Mouse (Mus musculus) hindbrain, embryonic 13.5 days (tissue): ENCODE data around the gene A230072I06Rik. TPM values are rescaled to one million over a fixed set of nuclear protein-coding genes. Genes with fewer than 3 reads are reported as not detected.

Experiments used
- ATAC-seq: fragments of 200-750 bp; cut with Nextera tagmentation; 2 replicates; pipeline ENCODE4 v1.8.0; 2017; ENCODE audit warnings: moderate TSS enrichment; ENCODE audit not compliant: low FRiP score
- H3K27ac ChIP-seq: fragments of 300-500 bp; sonication (generic); 2 replicates; pipeline ENCODE4 v1.5.1; 2015; ENCODE audit warnings: inconsistent platforms, mild to moderate bottlenecking, moderate library complexity
- H3K27me3 ChIP-seq: fragments of 300-500 bp; sonication (generic); 2 replicates; pipeline ENCODE4 v1.6.1; 2015; ENCODE audit warnings: mild to moderate bottlenecking, inconsistent platforms
- H3K36me3 ChIP-seq: fragments of 300-500 bp; sonication (generic); 2 replicates; pipeline ENCODE4 v1.6.1; 2015; ENCODE audit warnings: mild to moderate bottlenecking, inconsistent platforms
- H3K4me1 ChIP-seq: fragments of 300-500 bp; sonication (generic); replicated peaks from 2 replicates; pipeline ENCODE4 v1.6.1; 2015; ENCODE audit warnings: inconsistent platforms
- H3K4me2 ChIP-seq: fragments of 300-500 bp; sonication (generic); 2 replicates; pipeline ENCODE4 v1.6.1; 2015; ENCODE audit warnings: inconsistent platforms, mild to moderate bottlenecking, moderate library complexity
- H3K4me3 ChIP-seq: fragments of 300-500 bp; sonication (generic); 2 replicates; pipeline ENCODE4 v1.5.1; 2015; ENCODE audit warnings: mild to moderate bottlenecking, inconsistent platforms
- H3K9ac ChIP-seq: fragments of 300-500 bp; sonication (generic); 2 replicates; pipeline ENCODE4 v1.6.1; 2015; ENCODE audit warnings: mild to moderate bottlenecking, inconsistent platforms
- H3K9me3 ChIP-seq: fragments of 300-500 bp; sonication (generic); 2 replicates; pipeline ENCODE4 v1.6.1; 2016; ENCODE audit warnings: inconsistent platforms
- WGBS: fragments of 180-500 bp; shearing (Covaris S2); methylation state at CpG from one replicate; pipeline ENCODE4 v1.1.7; 2015; 5-methylcytosine and 5-hydroxymethylcytosine counted together
- polyA plus RNA-seq: library from polyadenylated mRNA; unstranded; fragments of >200 nt; fragmentation: Nextera tagmentation; extraction: Ambion mirVana; gene quantifications from 2 replicates; pipeline ENCODE4 v1.2.1, GENCODE M21; 2015

The A230072I06Rik gene
- polyA plus RNA-seq, 1 experiment from 2014 or later = 0.09 TPM

DNA sequence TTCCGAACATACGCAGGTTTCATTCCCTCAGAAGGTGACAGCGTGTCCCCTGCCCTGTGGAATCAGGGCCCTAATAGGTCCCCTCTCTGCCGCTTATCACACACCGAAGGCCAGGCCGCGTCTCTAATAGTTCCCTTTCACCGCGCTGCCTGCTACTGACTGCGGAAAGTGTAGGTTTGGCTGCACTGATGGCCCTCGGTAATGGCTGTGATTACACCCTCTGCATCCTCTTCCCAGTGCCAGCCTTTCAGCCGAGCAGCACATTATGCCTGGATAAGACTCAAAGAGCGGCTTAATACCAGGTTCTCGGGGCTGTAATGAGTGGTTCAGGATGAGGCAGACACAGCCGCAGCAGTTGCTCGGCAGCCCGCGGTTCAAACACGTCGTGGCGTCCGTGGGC, 3.5 kb downstream of the A230072I06Rik start:
- Histone ChIP-seq H3K4me3 (no peak overlapping the region), H3K27me3 (peaks cover 73% of the 10 kb centered on the region), H3K36me3 (no peaks in the 10 kb centered on the region), H3K9ac (no peak overlapping the region), H3K4me2 (no peak overlapping the region), H3K4me1 (peaks cover 16% of the 10 kb centered on the region), H3K9me3 (no peaks in the 10 kb centered on the region), H3K27ac (no peak overlapping the region)
- no peak for ATAC-seq
- 83% methylated on average over 22 of the region's 22 CpGs for WGBS

DNA sequence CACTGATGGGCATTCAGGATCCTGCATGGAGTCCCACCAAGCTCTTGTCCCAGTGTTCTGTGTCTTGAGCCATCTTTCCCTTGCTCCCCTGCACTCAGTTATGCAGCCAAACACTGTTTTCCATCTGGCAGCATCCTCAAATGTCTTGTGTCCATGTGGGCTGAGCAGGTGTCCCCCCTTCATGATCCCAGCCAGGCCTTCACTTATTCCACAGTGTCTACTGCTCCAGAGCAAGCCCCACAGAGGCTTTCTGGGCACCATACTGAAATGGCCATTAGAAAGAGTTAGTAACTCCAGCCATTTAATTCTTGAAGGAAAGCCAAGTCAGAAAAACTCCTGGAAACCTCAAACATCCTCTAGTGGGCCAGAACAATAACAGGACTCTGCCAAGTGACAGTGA, 11.9 kb downstream of the A230072I06Rik start:
- H3K9ac ChIP-seq = no peak overlapping the region
- no peaks in the 10 kb centered on the region for H3K36me3 ChIP-seq
- H3K27ac ChIP-seq = no peak overlapping the region
- peaks cover 15% of the 10 kb centered on the region; the same call in 1 of the 2 replicates for H3K4me1 ChIP-seq
- peaks cover 60% of the 10 kb centered on the region for H3K27me3 ChIP-seq
- H3K4me2 ChIP-seq = no peak overlapping the region
- ATAC-seq = no peak
- H3K9me3 ChIP-seq = no peaks in the 10 kb centered on the region
- H3K4me3 ChIP-seq = no peak overlapping the region

DNA sequence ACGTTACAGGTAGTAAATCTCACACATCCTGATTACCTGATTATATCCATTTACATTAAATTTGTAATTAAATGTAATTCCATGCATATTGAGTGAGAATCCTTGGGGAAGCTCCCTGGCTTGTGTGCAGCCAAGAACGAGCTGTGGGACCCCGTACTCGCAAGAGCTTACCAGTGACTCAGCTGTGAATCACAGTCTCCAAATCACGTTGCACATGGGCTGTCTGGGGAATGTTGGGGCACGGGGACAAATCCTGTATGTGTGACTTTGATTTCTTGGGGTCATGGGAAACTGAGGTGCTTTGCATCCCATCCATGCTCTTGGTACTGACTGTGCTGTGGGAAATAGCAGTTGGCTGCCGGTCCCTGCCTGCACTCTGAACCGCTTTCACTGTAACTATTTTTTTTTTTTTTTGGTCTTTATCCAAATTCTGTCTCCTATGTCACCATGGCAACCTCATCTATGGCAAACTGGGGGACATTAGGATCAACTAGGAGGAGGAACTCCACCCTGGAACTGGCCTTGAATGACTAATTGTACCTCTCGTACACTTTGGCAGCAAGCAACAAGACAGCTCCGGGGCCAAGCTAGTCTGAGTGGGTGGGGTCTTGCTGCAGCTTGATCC, 19.8 kb downstream of the A230072I06Rik start:
- Histone ChIP-seq H3K4me3 (no peak overlapping the region), H3K9ac (no peak overlapping the region), H3K4me1 (peaks cover 26% of the 10 kb centered on the region), H3K27me3 (peaks cover 57% of the 10 kb centered on the region), H3K36me3 (no peaks in the 10 kb centered on the region), H3K9me3 (no peaks in the 10 kb centered on the region), H3K27ac (no peak overlapping the region), H3K4me2 (no peak overlapping the region)
- ATAC-seq = peak; percentile 49; the same call in 1 of the 2 replicates
- WGBS = 44% methylated on average over 10 of the region's 10 CpGs

- no peak overlapping the region for H3K4me3 ChIP-seq
- H3K27ac ChIP-seq = no peak overlapping the region
- WGBS = 57% methylated on average over 14 of the region's 14 CpGs
- no peaks in the 10 kb centered on the region for H3K36me3 ChIP-seq
- no peak for ATAC-seq
- no peak overlapping the region for H3K4me2 ChIP-seq
- no peak overlapping the region for H3K9ac ChIP-seq
- no peaks in the 10 kb centered on the region for H3K9me3 ChIP-seq
- peaks cover 19% of the 10 kb centered on the region for H3K4me1 ChIP-seq
- peaks cover 68% of the 10 kb centered on the region for H3K27me3 ChIP-seq
These were observed 23.4 kb downstream of the A230072I06Rik start for GRCm38 (mm10) chr8:12301998-12302397.

DNA sequence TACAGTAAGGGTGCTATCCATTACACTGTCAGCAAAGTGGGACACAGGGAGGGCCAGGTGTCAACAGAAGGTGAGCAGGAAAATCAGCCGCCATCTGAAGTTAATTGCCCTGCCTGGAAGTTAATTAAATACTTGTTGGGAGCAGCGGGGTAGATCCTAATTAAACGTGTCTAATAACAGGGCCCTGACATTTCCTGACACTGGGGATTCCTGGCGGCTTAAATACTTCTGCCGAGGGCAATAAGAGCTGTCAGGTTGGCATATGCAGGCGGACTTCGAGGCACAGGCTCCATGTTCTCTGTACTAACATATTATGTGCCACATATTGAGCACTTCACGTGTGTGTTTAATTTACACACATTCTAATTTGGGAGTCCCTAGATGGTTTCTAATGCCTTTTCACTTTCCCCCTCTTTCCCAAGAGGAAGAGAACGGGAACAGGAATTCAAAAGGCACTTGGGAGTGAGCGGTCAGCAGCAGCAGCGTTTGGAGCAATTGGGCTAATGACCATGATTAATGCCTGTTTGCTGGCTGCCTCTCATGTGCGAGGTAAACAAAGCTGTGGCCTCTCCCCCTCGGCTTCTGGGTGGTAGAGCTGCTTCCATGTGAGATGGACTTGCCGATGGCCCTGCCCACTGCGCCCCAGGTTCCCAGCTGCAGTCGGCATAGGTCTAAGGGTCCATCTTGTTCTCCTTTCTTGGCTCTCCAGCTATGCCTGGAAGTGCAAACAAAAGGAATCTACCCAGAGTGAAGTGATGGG, 34.5 kb downstream of the A230072I06Rik start:
- peaks cover 25% of the 10 kb centered on the region for H3K4me1 ChIP-seq
- ATAC-seq = no peak
- H3K27ac ChIP-seq = no peak overlapping the region
- no peak overlapping the region for H3K9ac ChIP-seq
- peaks cover 63% of the 10 kb centered on the region for H3K27me3 ChIP-seq
- H3K36me3 ChIP-seq = no peaks in the 10 kb centered on the region
- no peak overlapping the region for H3K4me3 ChIP-seq
- 32% methylated on average over 16 of the region's 16 CpGs for WGBS
- peaks cover 6% of the 10 kb centered on the region; the same call in 1 of the 2 replicates for H3K9me3 ChIP-seq
- H3K4me2 ChIP-seq = no peak overlapping the region

DNA sequence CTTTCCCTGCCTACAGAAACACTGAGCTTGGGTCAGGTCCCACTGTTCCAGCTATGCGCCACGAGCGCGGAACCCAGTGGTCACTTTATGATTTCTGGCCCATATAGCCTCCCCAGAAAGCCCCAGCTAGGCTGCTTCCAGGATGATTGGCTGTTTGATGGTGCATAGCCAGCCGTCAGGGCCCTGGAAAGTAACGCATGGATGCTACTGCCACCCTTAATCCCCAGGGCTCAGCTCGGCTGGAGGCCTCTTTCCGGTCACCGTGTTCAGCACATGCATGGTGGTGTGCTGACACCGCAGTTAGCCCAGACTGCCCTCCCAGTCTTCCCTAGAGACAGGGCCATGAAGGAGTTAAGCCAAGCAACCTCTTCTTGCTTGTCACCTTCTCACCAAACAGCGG, 35.6 kb downstream of the A230072I06Rik start:
- H3K4me1 ChIP-seq = peaks cover 29% of the 10 kb centered on the region
- H3K27me3 ChIP-seq = peaks cover 65% of the 10 kb centered on the region
- ATAC-seq = no peak
- H3K9ac ChIP-seq = no peak overlapping the region
- H3K9me3 ChIP-seq = no peaks in the 10 kb centered on the region
- no peak overlapping the region for H3K4me3 ChIP-seq
- no peak overlapping the region for H3K4me2 ChIP-seq
- no peak overlapping the region for H3K27ac ChIP-seq
- H3K36me3 ChIP-seq = no peaks in the 10 kb centered on the region
- WGBS = 58% methylated on average over 11 of the region's 11 CpGs

DNA sequence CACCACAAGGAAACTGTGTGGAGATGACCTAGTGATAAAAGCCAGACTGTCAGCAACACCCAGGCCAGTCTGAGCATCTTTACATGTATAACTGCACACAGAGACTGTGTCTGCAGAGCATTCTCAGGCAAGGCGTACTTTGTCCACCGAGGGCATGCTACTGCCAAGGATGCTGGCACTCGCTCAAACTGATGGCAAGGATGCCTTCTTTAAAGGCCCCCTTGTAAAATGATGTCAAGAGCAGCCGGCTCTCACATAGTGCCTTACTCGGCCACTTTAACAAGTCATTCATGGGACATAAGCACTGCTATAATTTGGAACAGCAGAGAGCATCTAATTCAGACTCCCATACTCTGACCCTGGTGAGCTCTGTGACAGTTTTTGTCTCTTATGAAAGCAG, 36.6 kb downstream of the A230072I06Rik start:
- no peak overlapping the region for H3K4me3 ChIP-seq
- no peak for ATAC-seq
- no peak overlapping the region for H3K27ac ChIP-seq
- H3K9ac ChIP-seq = no peak overlapping the region
- no peaks in the 10 kb centered on the region for H3K36me3 ChIP-seq
- no peak overlapping the region for H3K4me2 ChIP-seq
- 65% methylated on average over 5 of the region's 5 CpGs for WGBS
- peaks cover 38% of the 10 kb centered on the region for H3K4me1 ChIP-seq
- no peaks in the 10 kb centered on the region for H3K9me3 ChIP-seq
- H3K27me3 ChIP-seq = peaks cover 65% of the 10 kb centered on the region

DNA sequence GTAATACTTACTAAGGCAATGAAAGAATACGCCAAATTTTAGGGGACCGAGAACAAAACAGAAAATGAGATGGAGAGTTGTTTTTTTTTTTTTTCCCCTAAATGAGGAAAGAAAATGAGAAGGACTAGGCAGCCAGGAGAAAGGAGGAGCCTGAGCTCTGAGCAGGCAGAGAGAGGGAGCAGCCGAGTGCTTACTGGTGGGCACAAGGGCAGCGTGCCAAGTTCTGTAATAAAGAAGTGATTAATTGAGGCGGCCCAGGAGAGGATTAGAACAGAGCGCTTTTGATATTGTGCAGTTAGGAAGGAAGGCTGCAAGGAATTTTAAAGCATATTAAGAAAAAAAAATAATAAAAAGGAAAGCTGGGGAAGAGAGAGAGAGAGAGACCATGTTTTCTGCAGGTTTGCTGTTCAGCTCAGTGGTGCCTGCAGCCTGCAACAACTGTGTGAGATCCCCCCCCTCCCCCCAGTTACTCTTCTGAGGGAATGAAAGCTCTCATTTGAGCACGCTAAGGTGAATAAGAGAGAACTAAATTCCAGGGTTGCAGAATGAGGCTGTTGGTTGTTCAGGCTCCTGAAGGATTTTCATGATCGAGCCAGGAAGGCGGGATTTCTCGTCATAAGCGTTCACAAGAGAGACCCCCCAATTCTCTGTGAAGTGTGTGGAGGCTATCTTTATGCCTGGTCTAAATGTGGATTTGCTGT, 41.3 kb downstream of the A230072I06Rik start:
- peaks cover 91% of the 10 kb centered on the region for H3K27me3 ChIP-seq

GRCm38 (mm10) chr8:12322071-12322470, 43.5 kb downstream of the A230072I06Rik start:
- Histone ChIP-seq H3K36me3 (no peaks in the 10 kb centered on the region), H3K9me3 (no peaks in the 10 kb centered on the region), H3K4me3 (no peak overlapping the region), H3K4me2 (no peak overlapping the region), H3K27me3 (peaks cover 85% of the 10 kb centered on the region), H3K4me1 (peaks cover 63% of the 10 kb centered on the region), H3K9ac (no peak overlapping the region), H3K27ac (no peak overlapping the region)
- WGBS = 80% methylated on average over 6 of the region's 6 CpGs
- no peak for ATAC-seq

More for the DNA sequence above, 41.3 kb downstream of the A230072I06Rik start:
- Histone ChIP-seq H3K4me1 (peaks cover 52% of the 10 kb centered on the region), H3K27ac (peak overlapping the region; percentile 72), H3K9me3 (no peaks in the 10 kb centered on the region), H3K36me3 (no peaks in the 10 kb centered on the region), H3K4me3 (no peak overlapping the region), H3K4me2 (peak overlapping the region; percentile 8; the same call in 1 of the 2 replicates), H3K9ac (no peak overlapping the region)
- WGBS = 44% methylated on average over 11 of the region's 11 CpGs
- ATAC-seq = peak; percentile 65; the same call in 1 of the 2 replicates

- Histone ChIP-seq H3K9ac (no peak overlapping the region), H3K27ac (0 out of 2 replicates have a peak overlapping the region, but pooled peaks have one; percentile 19), H3K27me3 (peaks cover 80% of the 10 kb centered on the region), H3K4me3 (no peak overlapping the region), H3K9me3 (no peaks in the 10 kb centered on the region), H3K4me1 (peaks cover 75% of the 10 kb centered on the region), H3K4me2 (no peak overlapping the region), H3K36me3 (no peaks in the 10 kb centered on the region)
- peak; percentile 4; the same call in 1 of the 2 replicates for ATAC-seq
- WGBS = 40% methylated on average over 3 of the region's 3 CpGs
These were observed 44.6 kb downstream of the A230072I06Rik start for GRCm38 (mm10) chr8:12323238-12323637.

- H3K27me3 ChIP-seq = peaks cover 78% of the 10 kb centered on the region
These were observed 45.9 kb downstream of the A230072I06Rik start for GRCm38 (mm10) chr8:12324561-12324960.

DNA sequence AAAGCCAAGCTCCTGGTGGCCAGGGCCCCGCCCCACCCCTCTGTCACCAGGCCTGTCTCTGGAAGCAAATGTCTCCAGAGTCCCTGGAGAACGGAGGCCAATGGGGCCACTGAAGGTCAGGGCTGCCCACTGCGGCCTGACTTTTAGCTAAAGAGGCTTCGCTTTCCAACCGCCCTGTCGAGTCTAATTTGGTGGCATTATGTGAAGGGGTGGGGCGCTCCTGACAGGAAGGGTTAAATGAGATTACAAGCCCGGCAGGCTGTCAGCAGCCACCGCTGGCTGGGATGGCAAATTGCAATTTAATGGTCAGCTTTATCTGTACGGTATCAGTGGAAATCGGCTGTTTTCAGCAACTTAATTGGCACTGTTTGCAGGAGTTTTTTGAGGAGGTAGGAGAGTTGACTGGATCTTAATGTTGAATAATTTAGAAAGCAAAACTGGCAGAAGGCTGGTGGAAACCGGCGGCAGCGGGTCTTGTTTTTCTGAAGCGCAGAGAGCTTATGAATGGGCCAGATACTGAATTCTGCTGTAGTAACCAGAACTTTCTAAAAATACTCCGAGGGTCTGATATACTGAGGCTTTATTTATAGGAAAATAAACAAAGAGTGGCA, 46.5 kb downstream of the A230072I06Rik start:
- peaks cover 72% of the 10 kb centered on the region for H3K4me1 ChIP-seq
- no peak for ATAC-seq
- H3K36me3 ChIP-seq = no peaks in the 10 kb centered on the region
- peak overlapping the region; percentile 23 for H3K4me3 ChIP-seq
- peaks cover 82% of the 10 kb centered on the region for H3K27me3 ChIP-seq
- H3K27ac ChIP-seq = peak overlapping the region; percentile 66; the same call in 1 of the 2 replicates
- WGBS = 12% methylated on average over 16 of the region's 16 CpGs
- no peaks in the 10 kb centered on the region for H3K9me3 ChIP-seq
- H3K4me2 ChIP-seq = peak overlapping the region; percentile 33
- peak overlapping the region; percentile 46; the same call in 1 of the 2 replicates for H3K9ac ChIP-seq

More at GRCm38 (mm10) chr8:12324561-12324960, 45.9 kb downstream of the A230072I06Rik start:
- Histone ChIP-seq H3K36me3 (no peaks in the 10 kb centered on the region), H3K9ac (peak overlapping the region; percentile 46; the same call in 1 of the 2 replicates), H3K27ac (peak overlapping the region; percentile 23; the same call in 1 of the 2 replicates), H3K4me2 (peak overlapping the region; percentile 33; the same call in 1 of the 2 replicates), H3K4me3 (peak overlapping the region; percentile 23), H3K9me3 (no peaks in the 10 kb centered on the region), H3K4me1 (peaks cover 76% of the 10 kb centered on the region)
- ATAC-seq = no peak
- WGBS = 17% methylated on average over 10 of the region's 10 CpGs
